Mouse (Mus musculus): ENCODE results near the gene Vars2.

The Vars2 gene

DNA sequence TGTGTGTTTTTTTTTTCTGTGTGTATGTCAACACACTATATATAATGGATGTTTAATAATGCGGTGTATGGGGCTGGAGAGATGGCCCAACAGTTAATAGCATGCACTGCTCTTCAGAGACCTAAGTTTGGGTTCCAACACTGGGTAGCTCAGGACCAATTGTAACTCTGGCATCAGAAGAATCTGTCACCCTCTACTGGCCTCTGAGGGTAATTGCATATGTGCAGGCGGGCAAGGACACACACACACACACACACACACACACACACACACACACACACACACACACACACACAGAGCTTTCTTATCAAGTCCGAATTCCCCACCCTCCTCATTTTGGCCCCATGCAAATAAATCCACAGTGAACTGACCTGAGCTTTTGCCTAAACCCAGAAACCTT lies 32.2 kb downstream of the Vars2 start:
- no peak for DNase-seq (ENCODE audit: low spot score)

DNA sequence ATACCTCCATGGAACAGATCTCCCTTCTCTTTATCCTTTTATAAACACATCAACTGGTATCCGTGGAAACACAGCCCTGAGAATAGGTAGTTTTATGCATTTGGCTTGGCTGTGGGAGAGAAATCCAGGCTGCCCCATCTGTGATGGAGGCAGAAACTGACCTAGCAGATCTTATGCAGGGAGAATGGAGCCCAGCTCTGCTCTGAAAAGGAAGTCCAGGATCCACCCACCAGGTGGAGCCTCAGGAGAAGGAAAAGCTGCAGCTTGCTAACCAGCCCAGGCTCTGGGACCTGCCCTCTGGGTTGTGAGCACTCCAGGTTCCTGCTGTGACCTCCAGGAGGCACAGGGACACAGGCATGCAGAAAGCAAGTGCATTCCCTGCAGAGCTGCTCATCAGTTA lies 33.4 kb downstream of the Vars2 start:
- DNase-seq (ENCODE audit: low spot score), result no peak

DNA sequence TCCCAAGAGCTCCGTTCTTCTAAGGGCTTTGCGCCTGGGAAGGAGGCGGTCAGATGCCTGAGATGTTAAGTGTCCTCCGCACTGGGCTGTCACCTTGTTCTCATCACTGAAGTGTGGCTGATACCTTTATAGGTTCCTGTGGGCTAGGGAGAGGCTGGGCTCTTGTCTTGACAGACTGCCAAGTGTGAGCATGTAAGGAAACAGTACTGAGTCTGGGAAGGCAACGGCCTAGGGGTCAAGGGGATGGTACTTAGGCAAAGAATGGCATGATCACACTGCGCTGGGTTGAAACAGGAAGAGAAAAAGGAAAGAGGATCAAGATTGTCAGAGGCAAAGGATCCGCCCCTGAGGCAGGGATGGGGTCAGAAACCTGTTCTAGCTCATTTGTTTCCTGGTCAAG lies 40.9 kb downstream of the Vars2 start, which contains the start of gene Gm9573:
Gene Gm9573 (minus strand): TSS at position 101 of the 400 bp plus-strand sequence.
- DNase-seq (ENCODE audit: low spot score), result no peak

DNA sequence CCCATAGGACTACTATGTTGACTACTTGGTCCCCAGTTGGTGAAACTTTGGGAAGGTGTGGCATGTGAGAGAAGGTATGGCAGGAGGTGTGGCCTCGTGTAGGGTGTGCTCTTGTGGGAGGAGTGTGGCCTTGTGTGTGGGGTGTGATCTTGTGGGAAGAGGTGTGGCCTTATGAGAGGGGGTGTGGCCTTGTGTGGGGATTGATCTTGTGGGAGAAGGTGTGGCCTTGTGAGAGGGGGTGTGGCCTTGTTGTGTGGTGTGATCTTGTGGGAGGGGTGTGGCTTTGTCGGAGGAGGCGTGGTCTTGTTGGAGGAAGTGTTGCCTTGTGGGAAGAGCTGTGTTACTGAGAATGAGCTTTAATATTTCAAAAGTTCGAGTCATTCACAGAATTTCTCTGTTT lies 50.3 kb downstream of the Vars2 start:
- no peak for DNase-seq (ENCODE audit: low spot score)
